Mouse (Mus musculus): Measurements from ENCODE around the gene Fuca2.

DNA sequence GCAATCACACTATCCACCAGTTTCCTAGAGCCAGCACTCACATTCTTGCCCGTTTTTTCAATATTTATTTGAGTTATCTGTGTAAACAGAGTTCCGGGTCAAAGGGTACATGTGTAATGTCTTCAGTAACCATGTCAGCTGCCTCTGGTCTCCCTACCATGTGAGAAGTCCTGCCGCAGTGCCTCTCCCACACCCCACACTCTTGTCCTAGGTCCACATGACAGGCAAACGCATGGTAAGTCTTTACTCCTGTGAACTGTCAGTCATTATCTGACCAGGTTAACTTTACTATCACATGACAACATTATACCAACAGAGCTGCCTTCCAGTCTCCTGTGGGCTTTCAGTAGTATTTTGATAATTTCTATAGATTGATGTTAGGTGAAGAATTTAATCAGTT, 28.8 kb downstream of the Fuca2 start:
- no peak for TF ChIP-seq POLR2A (IDR thresholded peaks at IDR 0.05; ENCODE audit: control insufficient read depth, low read depth, low read length)
- TF ChIP-seq CTCF (IDR thresholded peaks at IDR 0.05; ENCODE audit: control insufficient read depth, insufficient read depth, insufficient replicate concordance, low read depth, low read length): no peak
